Mouse (Mus musculus): Measurements from ENCODE around the gene Peg10.

- TF ChIP-seq GATA1 (IDR thresholded peaks at IDR 0.05; ENCODE audit: low read length) = no peak
- TF ChIP-seq TAL1 (IDR thresholded peaks at IDR 0.05; ENCODE audit: low read length) = no peak
Measured at GRCm38 (mm10) chr6:4738717-4739116, 8.4 kb upstream of the Peg10 start.
